Mouse (Mus musculus) cerebellum, adult 9-10 months (tissue): ENCODE results near the gene Mknk2.
A peak's percentile ranks its signal among the peaks of the same experiment; 100 is the strongest.
"Not testable (repeated sequence)": the region's sequence is repeated elsewhere in the genome, so short reads cannot be mapped to it uniquely, and the experiment has no call there.

ENCODE experiments used
- DNase-seq: peaks from one replicate; pipeline ENCODE4 v3.0.0; 2022

Gene Mknk2

DNA sequence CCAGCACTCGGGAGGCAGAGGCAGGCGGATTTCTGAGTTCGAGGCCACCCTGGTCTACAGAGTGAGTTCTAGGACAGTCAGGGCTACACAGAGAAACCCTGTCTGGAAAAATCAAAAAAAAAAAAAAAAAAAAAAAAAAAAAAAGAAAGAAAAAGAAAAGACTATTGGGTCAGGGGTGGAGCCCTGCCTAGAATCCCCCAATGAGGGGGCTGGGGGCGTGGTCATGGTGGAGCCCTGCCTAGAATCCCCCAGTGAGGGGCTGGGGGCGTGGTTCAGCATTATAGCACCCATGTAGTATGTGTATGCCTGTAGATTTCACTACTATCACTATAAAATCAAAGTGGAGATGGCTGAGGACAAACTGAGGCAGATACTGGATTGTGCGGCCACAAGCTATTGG lies 28.0 kb downstream of the Mknk2 start:
- DNase-seq = not testable (repeated sequence)

- DNase-seq = no peak
These were observed 31.0 kb downstream of the Mknk2 start for GRCm38 (mm10) chr10:80646936-80647335.

DNA sequence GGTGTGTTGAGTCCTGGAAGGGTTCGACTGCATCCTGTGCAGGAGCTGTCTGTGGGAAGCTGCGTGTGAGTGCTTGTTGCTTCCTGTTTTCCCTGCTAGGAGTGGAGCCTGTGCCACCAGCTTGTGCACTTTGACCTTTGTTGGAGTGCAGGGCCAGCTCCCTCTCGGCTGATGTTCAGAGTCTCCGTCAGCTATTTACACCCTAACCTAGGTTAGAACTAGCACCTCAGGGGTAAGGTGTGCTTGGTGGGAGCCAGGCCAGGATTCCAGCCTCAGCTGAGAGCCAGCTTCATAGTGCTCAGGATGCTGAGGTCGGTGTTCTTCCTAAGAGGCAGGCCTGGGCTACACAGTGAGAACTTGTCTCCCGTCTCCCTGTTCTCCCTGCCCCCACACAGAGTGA lies 42.6 kb downstream of the Mknk2 start:
- DNase-seq = no peak

- DNase-seq = no peak
These were observed 49.0 kb downstream of the Mknk2 start for GRCm38 (mm10) chr10:80628925-80629324.

GRCm38 (mm10) chr10:80627685-80628084 lies 50.2 kb downstream of the Mknk2 start:
- no peak for DNase-seq

GRCm38 (mm10) chr10:80625764-80626163 lies 52.1 kb downstream of the Mknk2 start:
- DNase-seq = no peak

DNA sequence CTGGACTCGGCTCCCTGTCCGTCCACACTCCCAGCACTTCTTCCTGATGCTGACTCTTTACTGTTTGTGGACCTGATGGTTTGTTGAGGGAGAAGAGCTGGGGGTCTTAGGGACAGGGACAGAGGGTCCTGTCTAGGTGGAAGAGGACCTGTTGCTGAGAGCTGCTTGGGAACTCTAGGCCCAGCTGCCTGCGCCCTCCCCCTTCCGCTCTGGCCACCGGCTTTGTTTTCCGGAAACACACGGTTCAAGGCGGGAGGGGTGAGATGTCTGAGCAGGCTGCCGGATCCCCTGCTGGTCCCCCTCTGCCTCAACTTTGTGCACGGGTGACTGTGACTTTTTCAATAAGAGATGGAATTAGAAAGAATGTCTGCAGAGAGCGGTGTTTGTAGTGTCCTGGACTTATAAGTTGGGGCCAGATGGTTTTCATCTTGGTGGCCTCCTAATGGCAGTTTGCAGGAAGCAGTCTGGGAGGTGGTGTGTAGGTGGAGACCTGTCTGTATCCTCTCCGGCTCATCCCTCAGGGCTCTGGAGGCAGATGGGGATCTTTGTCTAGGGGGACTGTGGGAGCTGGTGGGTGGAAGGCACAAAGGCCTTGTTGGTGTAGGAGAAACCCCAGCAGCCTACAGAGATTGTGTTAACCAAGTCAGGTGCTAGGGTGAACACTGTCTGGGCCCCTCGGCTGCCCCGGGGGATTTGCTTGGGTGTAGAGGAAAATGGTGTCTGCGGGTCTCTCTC lies 54.3 kb downstream of the Mknk2 start:
- peak; percentile 81 for DNase-seq

GRCm38 (mm10) chr10:80622661-80623456 lies 55.1 kb downstream of the Mknk2 start, which contains the start of gene Csnk1g2:
Gene Csnk1g2 (plus strand): TSS chr10:80622838.
- DNase-seq = peak; percentile 84

DNA sequence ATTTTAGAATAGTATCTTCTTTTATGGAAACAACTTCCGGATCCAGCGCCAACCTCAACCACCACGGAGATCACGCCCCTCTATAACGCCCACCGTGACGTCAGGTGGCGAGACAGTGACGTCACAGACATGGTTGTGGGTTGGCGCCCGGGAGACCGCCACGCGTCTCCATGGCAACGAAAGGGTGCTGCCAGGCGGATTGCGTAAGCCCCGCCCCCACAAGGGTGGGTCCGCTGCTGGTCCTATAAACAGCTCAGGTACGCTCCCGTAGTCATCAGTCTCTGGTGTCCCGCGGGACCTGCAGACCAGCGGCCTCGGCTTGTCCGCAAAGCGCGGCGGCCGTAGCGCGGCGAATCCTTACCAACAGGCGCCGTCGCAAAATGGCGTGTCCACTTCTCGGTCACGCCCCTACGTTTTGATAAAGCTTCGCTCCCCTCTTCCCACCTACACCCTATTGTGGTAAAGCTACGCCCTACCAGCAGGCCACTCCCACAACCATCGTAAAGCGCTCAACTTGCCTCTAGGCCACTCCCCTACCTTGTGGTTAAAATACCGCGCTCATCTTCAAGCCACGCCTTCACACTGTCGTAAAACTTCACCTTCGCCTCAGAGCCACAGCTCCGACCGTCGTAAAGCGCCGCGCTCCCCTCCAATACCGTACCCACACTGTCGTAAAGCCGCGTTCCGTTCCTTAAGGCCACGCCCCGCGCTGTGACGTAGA lies 55.8 kb downstream of the Mknk2 start:
- peak; percentile 100 for DNase-seq

DNA sequence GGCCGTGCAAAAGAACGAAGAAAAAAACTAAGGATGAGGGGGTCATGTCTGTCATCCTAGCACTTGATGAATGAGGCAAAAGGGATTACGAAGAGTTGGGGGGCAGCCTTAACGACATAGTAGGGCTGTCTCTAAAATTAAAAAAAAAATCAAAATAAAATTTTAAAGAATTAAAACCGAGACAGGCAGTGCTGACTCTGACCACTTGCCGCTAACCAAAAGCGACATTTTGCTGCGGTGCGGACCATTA lies 56.3 kb downstream of the Mknk2 start:
- no peak for DNase-seq

DNA sequence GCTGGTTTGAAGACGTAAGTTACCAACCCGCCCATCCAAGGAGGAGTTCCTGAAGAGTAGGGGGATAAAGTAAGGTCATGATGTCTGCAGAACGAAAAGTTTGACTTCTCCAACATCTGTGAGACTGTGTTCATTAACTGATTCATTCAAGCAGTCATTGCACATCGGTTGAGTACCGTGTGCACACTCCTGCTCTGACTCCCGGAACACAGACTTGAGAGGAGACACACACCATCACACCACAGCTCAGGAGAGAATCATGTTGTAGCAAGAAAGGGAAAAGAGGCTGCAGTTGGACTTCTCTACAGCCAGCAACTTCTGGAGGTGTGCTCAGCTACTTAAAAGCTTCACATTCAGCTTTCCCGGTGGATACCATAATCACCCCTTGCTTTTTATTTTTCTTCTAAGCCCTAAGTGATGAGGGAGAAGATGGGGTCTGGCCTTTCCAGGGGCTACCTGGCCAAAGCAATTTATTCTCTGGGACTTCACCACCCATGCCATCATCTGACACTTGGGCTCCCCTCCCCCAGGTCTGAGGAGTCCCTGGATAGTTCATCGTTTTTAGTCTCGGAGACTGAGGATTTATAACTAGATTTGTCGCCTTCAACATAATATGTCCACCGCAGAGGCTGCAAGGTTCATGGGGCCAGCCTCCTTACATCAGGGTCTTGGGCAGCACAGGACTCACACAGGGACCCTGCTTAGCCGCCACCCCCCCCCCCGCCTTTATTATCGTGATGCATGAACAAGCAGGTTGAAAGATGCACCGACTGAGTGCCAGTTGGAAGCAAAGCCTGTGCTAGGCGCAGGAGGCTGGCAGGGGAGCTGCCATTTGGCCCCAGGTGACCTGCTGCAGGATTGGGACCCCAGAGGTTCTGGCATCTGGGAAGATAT lies 56.9 kb downstream of the Mknk2 start:
- DNase-seq = peak; percentile 74

GRCm38 (mm10) chr10:80620365-80620764 lies 57.5 kb downstream of the Mknk2 start:
- peak; percentile 68 for DNase-seq

DNA sequence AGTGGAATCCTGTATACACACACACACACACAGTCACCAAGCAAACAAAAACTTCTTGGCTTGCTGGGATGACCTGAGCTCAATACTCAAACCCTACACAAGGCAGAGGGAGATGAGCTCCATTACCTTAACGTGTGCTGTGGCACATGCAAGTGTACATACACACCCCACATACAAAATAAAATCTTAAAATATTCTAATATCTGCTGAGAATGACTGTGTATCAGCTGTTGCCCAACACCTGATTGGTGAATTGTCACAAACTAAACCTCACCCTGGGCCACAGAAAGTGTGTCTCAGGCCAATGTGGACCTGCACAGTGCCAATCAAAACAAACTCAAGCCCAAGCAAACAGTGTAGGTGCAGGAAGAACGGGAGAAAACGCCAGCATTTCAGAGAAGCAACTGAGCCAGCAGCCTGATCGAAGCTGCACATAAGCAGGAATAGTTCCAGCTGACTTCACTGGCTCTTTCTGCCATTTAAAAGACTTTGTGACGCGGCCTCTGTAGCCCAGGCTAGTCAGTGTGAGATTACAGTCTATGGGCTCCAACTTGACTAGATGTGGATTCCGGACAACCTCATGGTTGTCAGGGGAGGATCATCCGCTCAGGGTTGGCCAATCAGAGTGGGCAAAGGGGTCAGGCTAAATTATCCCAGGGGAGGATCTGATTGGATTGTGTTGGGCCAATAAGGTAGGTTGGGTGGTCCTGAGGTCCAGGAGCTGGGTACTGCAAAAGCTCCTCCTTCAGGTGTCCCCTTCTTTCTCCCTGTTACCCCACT lies 58.3 kb downstream of the Mknk2 start:
- no peak for DNase-seq

DNA sequence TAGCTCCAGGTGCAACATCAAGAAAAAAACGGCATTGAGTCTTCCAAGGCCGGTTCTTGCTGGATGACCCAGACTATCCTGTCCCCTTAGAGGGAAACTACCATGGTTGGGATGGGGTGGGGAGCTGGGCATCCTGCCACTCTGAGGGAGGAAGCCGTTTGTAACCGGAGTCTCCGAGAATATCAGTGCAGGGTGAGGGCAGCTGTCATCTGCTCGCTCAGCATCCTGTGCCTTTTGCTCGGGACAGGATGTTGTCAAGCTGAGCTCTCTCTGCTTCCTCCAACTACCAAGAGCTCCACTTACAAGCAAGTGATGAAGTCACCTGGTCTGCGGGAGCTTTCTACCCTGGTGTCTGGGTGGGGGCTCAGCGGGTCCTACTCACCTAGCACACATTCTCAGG lies 59.7 kb downstream of the Mknk2 start:
- DNase-seq = no peak
